Mouse (Mus musculus) MN1 (cell line): ENCODE measurements around the gene Gm10097.

Experiments used
- DNase-seq: peaks from one replicate; pipeline ENCODE4 v3.0.0-alpha.2; 2016; ENCODE audit warnings: low spot score

The Gm10097 gene

GRCm38 (mm10) chr10:5068676-5069265 is at the start of gene Gm10097:
TSS of gene Gm10097 (plus strand) at chr10:5069192.
- DNase-seq: no peak

DNA sequence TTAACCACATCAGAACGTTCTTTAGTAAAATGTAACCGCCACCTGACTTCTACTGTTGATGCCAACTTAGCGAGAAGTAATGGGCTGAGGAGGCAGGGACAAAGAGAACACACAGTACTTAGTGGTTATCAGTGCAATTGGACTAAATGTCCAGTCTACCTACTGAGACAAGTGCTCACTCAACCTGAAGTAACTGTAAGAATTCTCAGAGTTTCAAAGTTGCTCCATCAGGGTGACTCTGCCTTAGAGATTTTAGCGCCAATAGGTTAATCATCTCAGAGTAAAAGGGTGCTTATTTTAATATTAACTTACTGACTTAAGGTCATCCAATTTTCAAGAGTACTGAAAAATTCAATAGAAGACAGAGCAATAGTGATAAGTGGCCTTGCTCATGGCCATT is 43.1 kb upstream of the Gm10097 start:
- DNase-seq: no peak

- DNase-seq: no peak
Observed at GRCm38 (mm10) chr10:5027208-5027607, 41.8 kb upstream of the Gm10097 start.

GRCm38 (mm10) chr10:5028301-5028700 is 40.7 kb upstream of the Gm10097 start:
- no peak for DNase-seq

GRCm38 (mm10) chr10:5029161-5029560 is 39.8 kb upstream of the Gm10097 start:
- DNase-seq: no peak

- DNase-seq: no peak
Observed at GRCm38 (mm10) chr10:5029883-5030282, 39.1 kb upstream of the Gm10097 start.

GRCm38 (mm10) chr10:5032192-5033048 is 36.6 kb upstream of the Gm10097 start:
- DNase-seq: no peak

DNA sequence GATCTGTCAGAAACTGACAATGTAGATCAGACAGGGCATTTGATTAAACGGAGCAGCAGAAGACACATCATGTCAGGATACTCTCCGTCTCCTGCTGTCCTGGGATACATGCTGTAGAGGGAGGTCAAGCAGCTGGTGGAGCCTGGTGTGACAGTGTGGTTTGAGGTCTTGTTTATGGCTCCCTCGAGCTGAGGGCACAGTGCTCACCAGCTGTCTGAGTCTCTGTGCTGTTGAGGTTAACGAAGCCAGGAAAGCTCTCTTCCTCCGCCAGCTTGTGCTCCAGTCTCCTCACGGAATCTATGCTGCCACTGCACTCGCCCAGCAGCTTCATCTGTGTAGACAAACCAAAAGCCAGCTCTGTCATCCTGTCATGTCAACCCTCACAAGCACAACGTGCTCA is 27.7 kb upstream of the Gm10097 start:
- DNase-seq: no peak

DNA sequence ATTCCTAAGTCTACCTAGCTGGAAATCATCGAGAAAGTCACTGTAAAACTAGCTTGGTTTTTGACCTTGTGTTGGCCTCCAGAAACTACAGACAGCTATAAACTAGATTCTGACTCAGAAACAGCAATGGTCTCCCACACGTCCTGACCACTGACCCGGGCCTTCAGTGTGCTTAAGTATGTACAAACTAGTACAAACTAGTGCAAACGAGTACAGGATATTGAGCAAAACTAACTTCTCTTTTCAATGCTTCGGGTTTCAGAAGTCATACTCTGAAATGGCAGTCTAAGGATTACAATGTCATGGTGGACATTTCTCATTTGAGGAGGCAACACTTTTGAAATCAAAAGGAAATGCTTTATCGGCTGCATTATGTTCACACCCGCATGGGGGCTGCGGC is 24.5 kb upstream of the Gm10097 start:
- DNase-seq: no peak

DNA sequence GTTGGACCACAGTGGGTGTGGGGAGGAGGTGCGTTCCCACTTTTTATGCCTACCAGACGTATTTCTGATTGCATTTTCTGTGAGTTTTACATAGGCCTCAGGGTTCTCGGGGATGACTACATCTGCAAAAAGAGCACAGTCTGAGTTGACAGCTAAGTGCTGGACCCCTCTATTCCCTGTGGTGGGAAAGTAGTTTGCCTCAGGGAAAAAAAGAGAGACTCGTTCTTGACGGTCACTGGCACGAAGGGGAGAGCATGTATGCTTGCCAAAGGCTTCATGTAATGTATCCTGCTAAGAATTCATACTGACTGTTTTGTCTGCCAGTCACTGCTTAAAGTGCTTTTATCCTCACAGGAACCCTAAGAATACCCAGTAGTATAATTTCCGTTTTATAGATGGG is 23.8 kb upstream of the Gm10097 start:
- DNase-seq: no peak

- DNase-seq: no peak
Observed at GRCm38 (mm10) chr10:5045671-5046070, 23.3 kb upstream of the Gm10097 start.

DNA sequence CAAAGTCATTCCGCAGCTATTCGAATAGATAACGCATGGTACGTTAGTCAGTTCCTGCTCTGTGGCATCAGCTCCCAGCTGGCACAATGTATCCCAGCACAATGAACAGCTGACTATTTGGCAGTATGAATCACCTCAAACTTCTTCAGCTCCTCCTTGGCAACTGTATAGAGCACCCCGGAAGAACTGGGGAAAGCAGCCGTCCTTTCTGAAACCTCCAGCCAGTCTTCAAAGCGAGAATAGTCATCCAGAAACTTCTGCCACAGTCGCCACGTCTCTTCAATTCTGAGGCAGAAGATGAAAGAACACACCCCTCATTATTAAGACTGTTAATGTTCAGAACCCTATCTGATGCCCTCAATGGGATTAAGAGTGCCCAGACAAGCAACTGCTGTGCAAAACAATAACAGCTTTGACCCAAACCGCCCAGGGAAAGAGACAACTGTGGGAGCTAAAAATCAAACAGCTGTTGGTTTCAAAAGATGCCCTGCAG is 12.7 kb upstream of the Gm10097 start:
- no peak for DNase-seq

GRCm38 (mm10) chr10:5056940-5057339 is 12.1 kb upstream of the Gm10097 start:
- no peak for DNase-seq

DNA sequence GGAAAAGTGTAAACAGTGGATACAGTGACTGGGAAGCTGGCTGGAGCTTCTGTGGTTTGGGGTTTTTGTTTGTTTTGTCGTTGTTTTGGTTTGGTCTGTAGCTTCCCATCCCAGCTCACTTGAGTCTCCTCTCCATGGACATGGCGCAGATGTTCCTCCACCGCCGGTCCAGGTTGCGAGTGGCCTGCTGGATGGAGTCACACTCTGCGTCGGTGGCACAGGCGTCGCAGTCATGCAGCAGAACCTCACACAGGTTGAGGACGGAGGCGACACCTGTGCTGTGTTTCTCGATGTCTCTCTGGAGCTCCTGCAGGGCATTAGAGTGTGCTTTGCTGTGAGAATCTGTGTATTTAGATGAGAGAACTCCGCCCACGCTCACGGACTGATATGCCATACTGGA is 11.3 kb upstream of the Gm10097 start:
- DNase-seq: no peak

GRCm38 (mm10) chr10:5058876-5059275 is 10.1 kb upstream of the Gm10097 start:
- DNase-seq: no peak

- DNase-seq: no peak
Observed at GRCm38 (mm10) chr10:5059983-5060382, 9.0 kb upstream of the Gm10097 start.

DNA sequence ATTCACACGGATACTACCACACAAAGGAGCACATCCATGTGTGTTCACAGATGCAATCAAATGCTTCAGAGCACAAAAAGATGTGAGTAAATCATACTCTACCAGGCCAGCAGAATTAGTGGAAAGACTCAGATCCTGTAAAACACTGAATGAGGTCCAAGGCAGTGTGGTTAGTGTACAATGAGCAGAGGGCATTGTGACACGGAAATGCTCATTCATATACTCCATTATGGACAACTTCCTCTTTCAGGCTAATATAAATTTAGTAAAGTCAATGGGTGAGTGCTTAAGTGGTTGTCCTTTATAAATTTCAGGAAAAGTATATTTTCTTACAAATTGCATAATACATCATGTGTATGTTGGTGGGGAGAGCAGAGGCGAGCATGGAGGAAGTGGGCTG is 1.9 kb upstream of the Gm10097 start:
- DNase-seq: no peak

- DNase-seq: no peak
Observed at GRCm38 (mm10) chr10:5070168-5070940, 1.4 kb downstream of the Gm10097 start.

GRCm38 (mm10) chr10:5070941-5071231 is 1.9 kb downstream of the Gm10097 start:
- peak; percentile 37 for DNase-seq

- DNase-seq: no peak
Observed at GRCm38 (mm10) chr10:5072054-5072453, 3.1 kb downstream of the Gm10097 start.

DNA sequence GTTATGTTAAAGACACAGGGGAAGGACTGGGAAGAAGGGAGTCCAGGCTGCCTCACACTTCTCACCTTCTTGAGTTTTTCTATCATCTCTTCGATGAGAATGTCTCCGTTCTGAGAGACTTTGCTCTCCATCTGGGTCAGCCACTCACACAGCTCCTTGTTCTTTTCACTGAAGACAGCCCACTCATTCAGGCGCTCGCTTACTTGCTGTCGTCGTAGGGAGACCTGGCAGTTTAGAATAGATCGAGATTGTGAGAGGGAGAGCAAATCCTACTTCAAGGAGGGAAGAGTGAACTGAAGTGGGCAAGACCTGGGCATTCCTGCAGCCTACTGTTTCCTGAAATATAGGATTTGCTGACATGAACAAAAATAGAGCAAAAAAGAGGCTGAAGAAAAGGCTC is 6.7 kb downstream of the Gm10097 start:
- no peak for DNase-seq

DNA sequence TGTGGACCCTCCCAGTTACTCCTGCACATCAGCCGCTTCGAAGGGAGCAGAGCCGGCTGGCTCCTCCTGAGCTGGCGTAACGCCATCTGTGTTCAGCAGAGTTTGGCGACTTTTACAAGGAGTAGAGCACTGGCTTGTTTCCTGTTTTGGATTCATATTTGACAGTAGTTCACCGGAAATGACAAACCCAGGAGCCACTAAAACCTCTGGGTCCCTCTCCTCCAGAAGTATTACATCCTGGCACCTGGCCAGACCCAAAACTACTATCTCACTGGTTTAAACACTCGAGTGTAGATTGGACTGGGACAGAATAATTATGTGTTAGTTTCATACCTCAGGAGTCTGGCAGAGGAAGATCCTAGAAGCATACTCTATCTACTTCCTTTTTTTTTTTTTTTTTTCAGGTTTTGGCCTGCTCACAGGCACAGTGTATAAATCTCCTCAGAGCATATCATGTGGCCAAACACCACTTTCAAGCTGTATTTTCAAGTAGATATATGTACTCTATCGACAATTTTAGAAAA is 11.0 kb downstream of the Gm10097 start:
- no peak for DNase-seq

GRCm38 (mm10) chr10:5083716-5084115 is 14.7 kb downstream of the Gm10097 start:
- no peak for DNase-seq
